Mouse (Mus musculus) heart, adult 18-20 months (tissue): ENCODE measurements around the gene Adamts18. TPM values are rescaled to one million over a fixed set of nuclear protein-coding genes. Genes with fewer than 3 reads are reported as not detected.

Source experiments
- DNase-seq, 2 experiments: peaks; one replicate each; pipeline ENCODE4 v3.0.0; 2021 to 2022; ENCODE audit warnings: mixed read lengths in 1 of 2
- long read RNA-seq, 2 experiments: library from polyadenylated mRNA; stranded (forward); transcript quantifications; one replicate each; pipeline ENCODE4 v2.0.0; 2021
- total RNA-seq, 2 experiments: library from RNA; stranded (reverse); gene quantifications; 2 replicates each; pipeline ENCODE4 v1.2.3; 2021

Adamts18 gene
- total RNA-seq: under 1 TPM in 1 of 2 experiments, not detected in 1; 0.13 TPM
- long read RNA-seq, experiment 1: 0 reads
- long read RNA-seq, experiment 2: 0 reads

GRCm38 (mm10) chr8:113848653-113849135 lies at the start of gene Adamts18:
Adamts18 (minus strand) TSS chr8:113848738.
- DNase-seq: no peak

GRCm38 (mm10) chr8:113896446-113896845 lies 47.9 kb upstream of the Adamts18 start:
- DNase-seq: peak in 1 of 2 experiments; percentile 3

DNA sequence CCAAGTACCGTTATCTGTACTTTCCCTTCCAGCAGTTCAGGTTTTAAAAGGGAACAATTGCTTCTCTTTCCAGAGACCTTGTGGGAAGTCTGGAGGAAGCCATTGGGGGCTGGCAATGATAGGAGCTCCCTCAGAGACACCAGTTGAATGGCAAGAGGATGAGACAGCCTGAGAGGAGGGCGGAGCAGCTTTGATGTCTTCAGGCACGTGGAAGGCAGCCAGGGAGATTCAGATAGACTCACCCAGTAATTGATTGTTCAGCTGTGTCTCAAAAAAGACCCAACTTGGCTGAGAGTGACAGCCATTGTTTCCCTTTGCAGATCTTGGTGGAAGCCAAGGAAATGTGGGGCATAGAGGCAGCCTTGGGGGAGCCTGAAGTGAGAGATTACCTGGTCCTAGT lies 42.8 kb upstream of the Adamts18 start:
- peak; percentile 5 to 56 for DNase-seq

DNA sequence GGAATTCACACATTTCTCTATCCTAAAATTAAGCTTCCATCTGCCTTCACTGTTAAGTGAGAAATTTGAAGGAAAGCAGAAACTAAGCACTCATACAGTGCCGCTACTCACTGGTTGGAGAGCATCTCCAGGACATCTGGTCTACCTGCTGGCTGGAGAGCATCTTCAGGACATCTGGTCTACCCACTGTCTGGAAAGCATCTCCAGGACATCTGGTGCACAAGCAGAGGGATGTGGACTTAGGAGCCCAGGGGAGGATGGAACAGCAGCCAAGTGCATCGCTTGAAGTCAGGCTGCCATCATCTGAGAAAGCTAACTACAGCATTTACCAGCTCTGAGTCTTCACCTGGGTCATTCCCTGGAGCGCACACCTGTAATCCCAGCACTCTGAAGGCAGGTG lies 38.0 kb upstream of the Adamts18 start:
- no peak for DNase-seq

GRCm38 (mm10) chr8:113885101-113885500 lies 36.6 kb upstream of the Adamts18 start:
- no peak for DNase-seq

- no peak for DNase-seq
These were observed 35.5 kb upstream of the Adamts18 start for GRCm38 (mm10) chr8:113883994-113884393.

DNA sequence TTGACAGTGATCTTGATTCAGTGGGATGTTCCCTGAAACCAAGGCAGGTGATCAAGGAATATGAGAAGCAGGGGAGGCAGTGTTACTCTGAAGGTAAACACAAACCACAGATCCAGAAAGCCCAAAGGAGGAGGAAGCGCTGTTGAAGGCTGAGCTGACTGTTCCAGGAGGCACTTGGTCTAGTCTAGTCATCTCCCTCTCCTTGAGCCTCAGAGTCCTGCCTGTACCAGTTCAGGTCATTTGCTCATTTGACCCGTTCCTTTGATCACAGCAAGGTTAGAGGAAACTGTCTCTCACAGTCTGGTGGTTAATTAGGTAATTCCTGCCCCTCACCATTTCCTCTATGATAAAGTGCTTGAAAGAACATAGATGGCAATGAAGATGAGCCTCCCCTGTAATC lies 34.0 kb upstream of the Adamts18 start:
- no peak for DNase-seq

DNA sequence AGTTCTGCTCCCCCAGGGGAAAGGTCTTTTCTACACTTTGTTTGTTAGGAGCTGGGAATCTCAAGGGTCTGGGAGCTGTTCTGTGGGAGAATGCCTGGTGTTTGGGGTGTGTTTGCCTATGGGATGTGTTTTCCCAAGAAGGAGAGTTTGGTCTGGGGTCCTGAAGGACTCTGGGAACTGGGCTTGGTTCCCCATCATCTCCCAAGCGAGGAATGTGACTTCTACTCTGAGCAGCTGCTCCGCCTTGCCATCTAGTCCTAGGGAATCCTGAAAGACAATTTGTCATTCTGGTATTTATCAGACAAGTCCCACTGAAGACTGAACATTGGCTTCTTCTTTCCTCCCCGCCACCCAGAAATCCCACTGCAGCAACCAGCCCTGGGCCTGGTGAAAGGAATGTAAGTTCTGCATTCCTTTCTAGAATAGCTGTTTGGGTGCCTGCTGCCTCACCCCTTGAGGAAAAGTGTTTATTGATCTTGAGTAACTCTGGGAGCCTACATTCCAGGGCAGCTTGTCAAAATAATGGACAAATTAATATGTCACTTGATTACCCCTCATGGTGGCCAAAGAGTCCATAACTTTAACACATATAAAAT lies 30.0 kb upstream of the Adamts18 start:
- no peak for DNase-seq

DNA sequence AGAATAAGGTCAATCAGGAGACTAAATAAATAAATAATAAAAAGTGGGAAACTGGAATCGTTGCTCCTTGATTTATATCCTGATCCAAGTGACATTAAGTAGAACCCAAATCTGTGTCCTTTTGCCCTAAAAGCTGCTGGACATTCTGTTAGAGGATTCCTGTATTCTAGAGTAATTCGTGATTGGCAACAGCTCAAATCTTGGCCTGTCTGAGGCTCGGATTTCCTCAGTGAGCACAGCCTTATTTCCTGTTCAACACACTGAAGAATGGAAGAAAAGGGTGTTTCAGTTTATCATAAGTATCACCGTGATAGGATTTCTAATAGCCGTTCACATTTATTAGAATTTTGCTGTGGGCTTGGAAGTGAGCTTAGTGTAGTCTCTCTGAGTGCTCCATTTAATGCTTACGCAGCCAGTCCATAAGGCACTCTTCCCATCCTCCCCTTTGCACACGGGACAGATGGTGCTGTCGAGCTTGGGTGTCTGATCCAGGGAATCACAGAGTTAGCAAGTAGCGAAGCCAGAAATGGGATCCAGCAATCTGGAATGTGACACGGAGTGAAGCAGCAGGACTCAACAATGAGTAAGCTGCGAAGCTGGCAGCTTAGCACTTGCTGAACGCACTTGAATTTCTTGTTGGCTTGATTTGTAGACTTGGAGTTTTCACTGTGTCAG lies 25.0 kb upstream of the Adamts18 start:
- DNase-seq: peak; percentile 2 to 3

GRCm38 (mm10) chr8:113872436-113872835 lies 23.9 kb upstream of the Adamts18 start:
- DNase-seq: no peak

DNA sequence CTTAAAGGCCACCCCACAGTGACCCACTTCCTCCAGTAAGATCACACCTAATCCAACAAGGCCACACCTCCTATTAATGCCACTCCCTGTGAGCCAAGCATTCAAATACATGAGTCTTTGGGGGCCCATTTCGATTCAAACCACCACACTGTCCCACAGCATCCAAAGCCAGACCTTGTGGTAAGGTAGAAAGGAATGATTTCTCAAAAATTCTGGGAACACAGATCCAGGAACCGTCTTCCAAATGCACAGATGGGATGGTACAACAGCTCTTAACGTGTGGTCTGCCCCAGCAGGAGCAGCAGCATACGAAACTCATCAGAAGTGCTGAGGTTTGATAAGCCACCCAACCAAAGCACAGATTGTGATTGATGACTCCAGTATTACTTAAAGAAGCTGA lies 18.0 kb upstream of the Adamts18 start:
- DNase-seq: no peak

- DNase-seq: no peak
These were observed 17.0 kb upstream of the Adamts18 start for GRCm38 (mm10) chr8:113865326-113866093.

- DNase-seq: no peak
These were observed 11.5 kb upstream of the Adamts18 start for GRCm38 (mm10) chr8:113859890-113860683.

GRCm38 (mm10) chr8:113858801-113859200 lies 10.3 kb upstream of the Adamts18 start:
- no peak for DNase-seq

DNA sequence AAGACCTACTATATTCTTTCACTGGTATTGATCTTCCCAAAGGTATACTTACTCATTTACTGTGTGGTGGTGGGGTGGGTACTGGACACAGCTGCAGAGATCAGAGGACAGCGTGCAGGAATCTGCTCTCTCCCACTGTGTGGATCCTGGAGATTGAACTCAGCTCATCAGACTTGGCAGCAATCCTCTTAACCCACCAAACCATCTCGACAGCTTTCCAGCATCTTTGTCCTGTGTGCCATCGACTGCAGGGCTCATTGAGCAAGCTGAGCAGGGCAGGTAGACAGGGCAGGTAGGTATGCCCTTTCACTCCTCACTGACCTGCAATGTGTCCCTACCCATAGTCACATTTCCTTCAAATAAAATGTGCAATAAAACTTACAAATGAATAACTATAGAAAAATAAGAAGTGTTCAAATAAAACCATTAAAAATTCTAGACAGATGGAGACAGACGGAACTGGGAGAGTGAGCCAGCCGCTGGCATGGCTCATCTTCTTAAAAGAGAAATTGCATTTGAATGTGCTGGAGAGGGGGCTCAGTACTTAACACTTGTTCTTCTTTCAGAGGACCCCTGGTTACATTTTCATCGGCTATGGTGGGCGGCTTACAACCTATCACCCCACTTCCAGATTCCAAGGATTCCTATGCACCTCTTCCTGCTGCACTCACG lies 6.2 kb upstream of the Adamts18 start:
- no peak for DNase-seq

GRCm38 (mm10) chr8:113853714-113854113 lies 5.2 kb upstream of the Adamts18 start:
- no peak for DNase-seq

GRCm38 (mm10) chr8:113851655-113852054 lies 3.1 kb upstream of the Adamts18 start:
- peak in 1 of 2 experiments; percentile 19 for DNase-seq

DNA sequence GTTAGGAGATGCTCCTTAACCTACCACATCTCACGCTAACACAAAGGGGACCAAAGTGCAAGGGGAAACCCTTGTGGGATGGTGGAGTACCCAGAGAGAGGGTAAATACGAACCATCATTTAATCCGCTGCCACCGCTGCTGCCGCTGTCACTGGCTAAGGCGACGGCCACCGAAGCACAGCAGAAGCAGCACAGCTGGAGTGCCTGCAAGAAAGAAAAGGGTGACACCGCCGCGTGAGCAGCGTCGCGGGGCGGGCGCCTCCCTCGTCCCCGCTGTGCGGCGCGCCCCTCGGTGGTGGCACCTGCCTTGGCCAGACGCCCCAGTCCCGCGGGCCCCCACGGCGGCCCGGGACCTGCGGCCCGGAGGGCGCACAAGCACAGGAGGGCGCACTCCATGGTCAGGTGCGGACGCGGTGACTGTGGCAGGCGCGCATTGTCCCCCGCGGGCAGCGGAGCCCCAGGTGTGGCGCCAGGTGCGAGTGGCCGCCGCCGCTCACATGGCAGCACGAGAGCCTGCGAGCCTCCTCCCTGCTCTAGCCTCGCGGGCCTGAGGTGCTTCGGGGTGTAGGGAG lies 371 bp downstream of the Adamts18 start:
- DNase-seq: no peak

DNA sequence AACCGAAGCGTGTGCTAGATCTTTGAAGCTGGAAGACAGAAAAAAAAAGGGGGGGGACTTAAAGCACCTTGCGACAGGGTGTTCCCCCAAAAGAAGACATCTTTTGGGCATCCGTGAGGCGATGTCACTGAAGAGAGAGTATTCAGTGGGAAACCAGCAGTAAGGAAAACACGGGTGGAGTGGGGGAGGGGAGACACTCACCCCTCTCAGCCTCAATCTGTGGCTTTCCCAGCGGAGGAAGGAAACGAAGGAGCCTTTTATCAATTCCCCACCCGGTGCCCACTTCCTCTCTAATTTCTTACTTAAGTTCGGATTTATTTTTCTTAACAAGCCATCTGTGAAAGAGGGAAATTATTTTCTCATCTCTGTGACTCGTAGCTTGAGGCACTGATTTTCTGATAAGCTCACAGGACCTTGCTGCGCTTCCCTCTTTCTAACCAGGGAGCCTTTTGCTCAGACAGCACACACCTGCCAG lies 895 bp downstream of the Adamts18 start:
- DNase-seq: no peak

- DNase-seq: no peak
These were observed 1.9 kb downstream of the Adamts18 start for GRCm38 (mm10) chr8:113846669-113847068.

DNA sequence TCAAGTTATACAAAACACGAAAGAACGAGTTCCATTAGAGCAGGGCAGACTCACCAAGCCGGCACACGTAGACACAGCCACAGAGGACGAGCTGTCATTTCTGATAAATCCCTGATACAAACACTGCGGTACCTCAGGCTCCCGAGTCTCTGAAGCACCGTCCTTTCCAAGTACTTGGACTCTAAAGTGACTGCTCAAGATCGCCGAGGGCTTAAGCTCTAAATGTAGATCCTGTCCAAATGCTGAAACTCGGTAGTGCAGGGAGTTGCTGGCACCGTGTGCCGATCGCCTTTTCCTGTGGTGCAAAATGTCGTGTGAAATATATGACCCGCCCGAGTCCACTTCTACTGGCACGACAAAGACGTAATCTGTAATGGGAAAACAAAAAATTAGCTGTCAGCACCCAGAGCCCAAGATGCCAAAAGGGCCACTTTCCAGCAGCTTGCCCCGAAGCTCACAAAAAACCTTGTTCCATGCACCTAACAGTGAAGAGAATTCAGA lies 3.7 kb downstream of the Adamts18 start:
- no peak for DNase-seq
